Mouse (Mus musculus) heart, embryonic 16.5 days (tissue): ENCODE results near the gene Hivep3. TPM values are rescaled to one million over a fixed set of nuclear protein-coding genes. Genes with fewer than 3 reads are reported as not detected.
A peak's percentile ranks its signal among the peaks of the same experiment; 100 is the strongest.

Source experiments
- ATAC-seq: fragments of 200-750 bp; cut with Nextera tagmentation; replicated peaks from 2 replicates; pipeline ENCODE4 v1.8.0; 2017; ENCODE audit warnings: moderate number of reproducible peaks; ENCODE audit not compliant: insufficient read depth, low FRiP score; ENCODE audit errors: extremely low read depth
- H3K27ac ChIP-seq: fragments of 300-500 bp; sonication (generic); 2 replicates; pipeline ENCODE4 v1.5.1; 2014; ENCODE audit warnings: mild to moderate bottlenecking, low read length, control low read depth, moderate library complexity
- H3K27me3 ChIP-seq: fragments of 300-500 bp; sonication (generic); 2 replicates; pipeline ENCODE4 v1.6.1; 2014; ENCODE audit warnings: low read length, mixed read lengths; ENCODE audit not compliant: control insufficient read depth, insufficient read depth
- H3K36me3 ChIP-seq: fragments of 300-500 bp; sonication (generic); 2 replicates; pipeline ENCODE4 v1.6.1; 2014; ENCODE audit not compliant: control insufficient read depth, insufficient read depth
- H3K4me1 ChIP-seq: fragments of 300-500 bp; sonication (generic); 2 replicates; pipeline ENCODE4 v1.6.1; 2014; ENCODE audit warnings: low read length, mixed read lengths; ENCODE audit not compliant: control insufficient read depth, insufficient read depth
- H3K4me2 ChIP-seq: fragments of 300-500 bp; sonication (generic); 2 replicates; pipeline ENCODE4 v1.6.1; 2014; ENCODE audit warnings: low read depth, mild to moderate bottlenecking, control low read depth, low read length
- H3K4me3 ChIP-seq: fragments of 300-500 bp; sonication (generic); 2 replicates; pipeline ENCODE4 v1.5.1; 2014; ENCODE audit warnings: mild to moderate bottlenecking, control low read depth, low read length
- H3K9ac ChIP-seq: fragments of 300-500 bp; sonication (generic); 2 replicates; pipeline ENCODE4 v1.6.1; 2014; ENCODE audit warnings: low read length, control low read depth
- H3K9me3 ChIP-seq: fragments of 300-500 bp; sonication (generic); replicated peaks from 2 replicates; pipeline ENCODE4 v1.6.1; 2016; ENCODE audit warnings: low read length; ENCODE audit not compliant: control insufficient read depth
- WGBS: fragments of 180-500 bp; shearing (Covaris S2); extraction: QIAGEN DNeasy Blood & Tissue Kit; methylation state at CpG from one replicate; pipeline ENCODE4 v1.1.7; 2014; 5-methylcytosine and 5-hydroxymethylcytosine counted together
- polyA plus RNA-seq: library from polyadenylated mRNA; unstranded; fragments of >200 nt; fragmentation: Nextera tagmentation; extraction: Ambion mirVana; gene quantifications from 2 replicates; pipeline ENCODE4 v1.2.1, GENCODE M21; 2015

Gene Hivep3
- polyA plus RNA-seq, 1 experiment from 2014 or later, result 9.4 TPM

DNA sequence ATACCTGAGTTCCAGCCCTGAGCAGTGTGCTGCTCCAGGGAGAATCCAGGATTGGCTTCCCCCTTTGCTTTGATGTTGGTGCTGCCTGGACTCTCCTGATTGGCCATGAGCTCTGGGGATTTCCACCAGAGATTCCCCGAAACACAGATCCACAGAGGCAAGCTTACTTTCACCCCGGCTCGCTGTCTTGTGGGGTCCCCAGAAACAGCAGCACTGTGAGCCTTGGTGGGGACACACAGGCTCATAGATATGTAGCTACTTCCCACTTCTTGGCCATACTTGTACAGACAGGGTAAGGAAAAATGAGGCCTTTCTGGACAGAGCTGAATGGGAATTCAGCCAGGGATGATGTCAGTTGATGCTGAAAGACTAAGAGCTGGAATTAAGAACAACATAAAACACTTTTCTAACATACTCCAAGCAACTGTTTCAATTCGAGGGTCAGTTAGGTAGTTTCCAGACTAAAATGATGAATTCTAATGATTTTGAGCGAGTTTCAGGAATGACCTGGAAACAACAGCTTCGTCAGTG is 17.2 kb downstream of the Hivep3 start:
- no peak overlapping the region for H3K27ac ChIP-seq
- no peak overlapping the region for H3K4me3 ChIP-seq
- peaks cover 6% of the 10 kb centered on the region for H3K4me1 ChIP-seq
- ATAC-seq, result peak; percentile 49; the same call in 1 of the 2 replicates
- 76% methylated on average over 6 of the region's 6 CpGs for WGBS
- H3K9ac ChIP-seq, result no peak overlapping the region
- no peaks in the 10 kb centered on the region for H3K9me3 ChIP-seq
- H3K4me2 ChIP-seq, result no peak overlapping the region
- H3K27me3 ChIP-seq, result no peaks in the 10 kb centered on the region
- H3K36me3 ChIP-seq, result no peaks in the 10 kb centered on the region

GRCm38 (mm10) chr4:119751408-119752006 is 17.9 kb downstream of the Hivep3 start:
- H3K4me1 ChIP-seq, result peaks cover 6% of the 10 kb centered on the region
- H3K4me2 ChIP-seq, result no peak overlapping the region
- H3K36me3 ChIP-seq, result no peaks in the 10 kb centered on the region
- WGBS, result 42% methylated on average over 2 of the region's 2 CpGs
- peak overlapping the region; percentile 46; the same call in 1 of the 2 replicates for H3K27ac ChIP-seq
- H3K9me3 ChIP-seq, result no peaks in the 10 kb centered on the region
- no peak overlapping the region for H3K4me3 ChIP-seq
- no peak overlapping the region for H3K9ac ChIP-seq
- no peaks in the 10 kb centered on the region for H3K27me3 ChIP-seq
- ATAC-seq, result peak; percentile 58; the same call in 1 of the 2 replicates

- WGBS, result 72% methylated on average over 4 of the region's 4 CpGs
- Histone ChIP-seq H3K9ac (no peak overlapping the region), H3K4me3 (no peak overlapping the region), H3K4me2 (no peak overlapping the region), H3K9me3 (no peaks in the 10 kb centered on the region), H3K4me1 (no peaks in the 10 kb centered on the region), H3K36me3 (no peaks in the 10 kb centered on the region), H3K27me3 (no peaks in the 10 kb centered on the region), H3K27ac (no peak overlapping the region)
- ATAC-seq, result no peak
These were observed 26.1 kb downstream of the Hivep3 start for GRCm38 (mm10) chr4:119759574-119760233.

- Histone ChIP-seq H3K9me3 (no peaks in the 10 kb centered on the region), H3K36me3 (no peaks in the 10 kb centered on the region), H3K27me3 (no peaks in the 10 kb centered on the region), H3K27ac (no peak overlapping the region), H3K9ac (no peak overlapping the region), H3K4me1 (no peaks in the 10 kb centered on the region), H3K4me3 (no peak overlapping the region), H3K4me2 (no peak overlapping the region)
- ATAC-seq, result 0 out of 2 replicates have a peak, but pooled peaks have one; percentile 28
- WGBS, result 76% methylated on average over 7 of the region's 7 CpGs
These were observed 27.2 kb downstream of the Hivep3 start for GRCm38 (mm10) chr4:119760820-119761219.

GRCm38 (mm10) chr4:119761459-119762121 is 28.0 kb downstream of the Hivep3 start:
- H3K9ac ChIP-seq, result no peak overlapping the region
- H3K36me3 ChIP-seq, result no peaks in the 10 kb centered on the region
- H3K27me3 ChIP-seq, result no peaks in the 10 kb centered on the region
- no peaks in the 10 kb centered on the region for H3K9me3 ChIP-seq
- H3K4me3 ChIP-seq, result no peak overlapping the region
- H3K27ac ChIP-seq, result no peak overlapping the region
- H3K4me2 ChIP-seq, result no peak overlapping the region
- no peak for ATAC-seq
- H3K4me1 ChIP-seq, result no peaks in the 10 kb centered on the region
- 71% methylated on average over 9 of the region's 9 CpGs for WGBS

- Histone ChIP-seq H3K27ac (no peak overlapping the region), H3K27me3 (no peaks in the 10 kb centered on the region), H3K9ac (no peak overlapping the region), H3K4me3 (no peak overlapping the region), H3K4me2 (no peak overlapping the region), H3K4me1 (no peaks in the 10 kb centered on the region), H3K36me3 (no peaks in the 10 kb centered on the region), H3K9me3 (no peaks in the 10 kb centered on the region)
- 61% methylated on average over 2 of the region's 2 CpGs for WGBS
- ATAC-seq, result no peak
These were observed 28.6 kb downstream of the Hivep3 start for GRCm38 (mm10) chr4:119762171-119762570.

GRCm38 (mm10) chr4:119768046-119768445 is 34.5 kb downstream of the Hivep3 start:
- no peak for ATAC-seq
- Histone ChIP-seq H3K27me3 (no peaks in the 10 kb centered on the region), H3K4me3 (no peak overlapping the region), H3K36me3 (no peaks in the 10 kb centered on the region), H3K9me3 (peaks cover 4% of the 10 kb centered on the region; the same call in 1 of the 2 replicates), H3K4me1 (no peaks in the 10 kb centered on the region), H3K4me2 (no peak overlapping the region), H3K27ac (no peak overlapping the region), H3K9ac (no peak overlapping the region)
- 71% methylated on average over 3 of the region's 3 CpGs for WGBS

DNA sequence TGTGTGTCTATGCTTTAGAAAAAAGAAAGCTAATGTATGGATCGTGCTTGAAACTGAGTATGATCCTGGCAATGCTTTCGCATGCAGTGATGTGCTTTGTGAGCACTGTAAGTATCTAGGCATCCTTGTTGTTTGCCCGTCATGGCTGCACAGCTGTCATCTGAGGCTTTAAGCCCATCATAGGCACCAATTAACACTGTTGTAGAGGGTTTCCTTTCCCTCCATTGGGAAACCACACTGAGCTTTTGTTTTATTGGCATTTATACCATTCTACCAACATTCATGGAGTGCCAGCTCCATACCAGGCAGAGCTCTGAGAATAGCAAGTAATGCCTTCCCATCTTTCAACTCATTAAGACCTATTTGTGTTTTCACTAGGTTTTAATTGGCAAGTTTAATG is 42.3 kb downstream of the Hivep3 start:
- Histone ChIP-seq H3K36me3 (no peaks in the 10 kb centered on the region), H3K9ac (no peak overlapping the region), H3K9me3 (peaks cover 4% of the 10 kb centered on the region; the same call in 1 of the 2 replicates), H3K27ac (no peak overlapping the region), H3K4me3 (no peak overlapping the region), H3K4me1 (no peaks in the 10 kb centered on the region; the same call in 1 of the 2 replicates), H3K27me3 (no peaks in the 10 kb centered on the region), H3K4me2 (no peak overlapping the region)
- ATAC-seq, result no peak
- WGBS, result 81% methylated on average over 3 of the region's 3 CpGs

DNA sequence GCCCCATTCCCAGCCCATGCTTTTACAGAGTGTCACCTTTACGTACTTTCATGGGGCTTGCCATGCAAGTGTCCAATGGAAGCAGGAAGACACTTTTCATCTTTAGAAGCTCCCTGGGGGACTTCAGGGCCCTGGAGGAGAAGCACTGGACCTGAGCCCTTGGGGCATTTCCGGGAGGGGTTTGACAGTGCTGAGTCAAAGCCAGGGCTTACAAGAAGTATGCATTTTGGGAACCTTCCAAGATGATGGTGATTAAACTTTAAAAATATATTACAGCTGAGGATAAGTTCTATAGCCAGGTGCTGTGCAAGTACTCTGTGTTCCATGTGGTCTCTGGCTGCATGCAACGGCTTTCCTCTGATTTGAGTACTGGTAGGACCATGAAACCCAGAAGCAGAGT is 43.6 kb downstream of the Hivep3 start:
- H3K36me3 ChIP-seq, result no peaks in the 10 kb centered on the region
- H3K4me1 ChIP-seq, result no peaks in the 10 kb centered on the region; the same call in 1 of the 2 replicates
- no peak overlapping the region for H3K9ac ChIP-seq
- ATAC-seq, result no peak
- WGBS, result 77% methylated on average over 3 of the region's 3 CpGs
- H3K9me3 ChIP-seq, result peaks cover 2% of the 10 kb centered on the region; the same call in 1 of the 2 replicates
- no peak overlapping the region for H3K4me3 ChIP-seq
- H3K4me2 ChIP-seq, result no peak overlapping the region
- H3K27me3 ChIP-seq, result no peaks in the 10 kb centered on the region
- no peak overlapping the region for H3K27ac ChIP-seq
